Comparison of ENCODE assay signal across 8 mouse cellular contexts in the genomic region with DNA sequence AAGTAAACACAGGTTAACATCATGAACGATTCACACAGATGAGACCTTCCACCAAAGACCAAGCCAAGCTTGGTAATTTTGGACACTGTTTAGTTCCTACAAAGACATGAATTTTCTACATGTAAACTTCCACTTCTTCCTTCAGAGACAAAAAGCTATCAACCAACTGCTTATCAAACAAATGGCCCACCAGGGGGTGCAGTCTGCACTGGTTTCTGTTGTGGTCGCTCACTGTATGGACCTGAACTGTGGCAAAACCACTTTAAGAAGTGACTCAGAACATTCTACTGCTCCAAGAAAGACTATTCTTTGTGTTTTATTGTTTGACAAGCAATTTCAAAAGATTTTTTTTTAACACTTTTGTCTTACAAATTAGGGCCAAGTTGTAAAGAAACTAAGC.
DNase-seq lines count a peak whose midpoint lies in the region; ATAC-seq and TF ChIP-seq lines count a peak whose summit lies in the region.

No protein-coding gene starts in this region.

- H3K9me3 ChIP-seq in E14TG2a.4 (ENCODE audit: low read length) = peaks cover 10% of the 10 kb centered on the region; the same call in 1 of the 2 replicates

- WGBS in cerebellum, adult 2 months = 75% methylated on average over 2 of the region's 2 CpGs

- intact Hi-C loops in gastrocnemius, adult 2 months (cut with DNase I) = loop anchor here (2.0 to 5.0 kb wide), 5 partner anchors 169 to 394 kb away; no protein-coding TSS in a partner anchor

- H3K27ac ChIP-seq in cerebellum, adult 2 months (ENCODE audit: insufficient read depth, low read length) = no peak overlapping the region
- H3K27ac ChIP-seq in gastrocnemius, adult 2 months = no peak overlapping the region

- TF ChIP-seq CTCF in cerebellum, adult 2 months (IDR thresholded peaks at IDR 0.05; ENCODE audit: borderline replicate concordance, insufficient read depth, low read depth, low read length) = peak; percentile 36; the same call in 1 of the 2 replicates
- 0 out of 2 replicates have a peak, but pooled peaks have one; percentile 6 for TF ChIP-seq CTCF in E14TG2a.4 (conservative IDR thresholded peaks at IDR 0.05; ENCODE audit: low read length)
- TF ChIP-seq CTCF in gastrocnemius, adult 2 months (IDR thresholded peaks at IDR 0.05) = peak; percentile 81

- no peak for TF ChIP-seq POLR2A in cerebellum, adult 2 months (IDR thresholded peaks at IDR 0.05; ENCODE audit: borderline replicate concordance, insufficient read depth, low read length)

- H3K36me3 ChIP-seq in E14TG2a.4 (ENCODE audit: insufficient read depth, low read length) = no peaks in the 10 kb centered on the region
- H3K36me3 ChIP-seq in splenic B cell, adult 2 months (ENCODE audit: control insufficient read depth, insufficient read depth, low read length, poor library complexity, severe bottlenecking) = peaks cover 2% of the 10 kb centered on the region; the same call in 1 of the 2 replicates

- no peak overlapping the region for H3K4me3 ChIP-seq in cerebellum, adult 2 months (replicated peaks; ENCODE audit: insufficient read depth, low read depth, low read length)
- no peak overlapping the region for H3K4me3 ChIP-seq in E14TG2a.4 (replicated peaks; ENCODE audit: low read length)
- H3K4me3 ChIP-seq in gastrocnemius, adult 2 months = no peak overlapping the region

- ATAC-seq in cerebellum, adult (ENCODE audit: insufficient number of reproducible peaks, low FRiP score, low TSS enrichment) = no peak

- H3K4me1 ChIP-seq in cerebellum, adult 2 months (ENCODE audit: control insufficient read depth, insufficient read depth, low read length) = no peaks in the 10 kb centered on the region
- H3K4me1 ChIP-seq in E14TG2a.4 (replicated peaks; ENCODE audit: low read depth, low read length) = peaks cover 42% of the 10 kb centered on the region

- H3K27me3 ChIP-seq in cerebellum, adult 2 months (ENCODE audit: control insufficient read depth, insufficient read depth, low read length) = no peaks in the 10 kb centered on the region
- no peaks in the 10 kb centered on the region for H3K27me3 ChIP-seq in E14TG2a.4 (ENCODE audit: insufficient read depth, low read length)
- H3K27me3 ChIP-seq in splenic B cell, adult 2 months (ENCODE audit: control insufficient read depth, insufficient read depth, low read length, poor library complexity, severe bottlenecking) = no peaks in the 10 kb centered on the region

- DNase-seq in cerebellum, adult 2 months = peak; percentile 28 to 34
- peak; percentile 32 for DNase-seq in c-Kit-positive CD71-positive TER-119-positive erythroid progenitor cells, embryonic 14.5 days (ENCODE audit: low spot score)
- DNase-seq in gastrocnemius, adult 2 months = peak; percentile 72
- peak; percentile 41 to 86 for DNase-seq in layer of hippocampus, adult 18-20 months (ENCODE audit: low spot score in 2 of 2)
- peak; percentile 83 for DNase-seq in lung, postnatal 14 days
- peak; percentile 69 for DNase-seq in splenic B cell, adult 2 months (ENCODE audit: low read depth, low spot score)

Comparison
In these comparisons a context has a peak if more than half of its experiments do, and no peak if none do; other contexts are left out.
1. DNase-seq: peak in every context shown above with its lines; median percentile 83 in lung, postnatal 14 days; 72 in gastrocnemius, adult 2 months; 69 in splenic B cell, adult 2 months; 64 in layer of hippocampus, adult 18-20 months; 32 in c-Kit-positive CD71-positive TER-119-positive erythroid progenitor cells, embryonic 14.5 days; 31 in cerebellum, adult 2 months.
2. CTCF ChIP-seq: peak in every context shown above with its lines; median percentile 81 in gastrocnemius, adult 2 months; 36 in cerebellum, adult 2 months; 6 in E14TG2a.4.